Mouse (Mus musculus) embryonic facial prominence, embryonic 14.5 days (tissue): ENCODE measurements around the gene Tcp11l2. TPM values are rescaled to one million over a fixed set of nuclear protein-coding genes. Genes with fewer than 3 reads are reported as not detected.

ENCODE experiments used
- ATAC-seq: fragments of 200-750 bp; cut with Nextera tagmentation; 2 replicates; pipeline ENCODE4 v1.8.0; 2017; ENCODE audit warnings: low read depth, moderate number of reproducible peaks, moderate TSS enrichment
- DNase-seq: peaks from one replicate; pipeline ENCODE4 v3.0.0-alpha.2; 2015; ENCODE audit warnings: low spot score
- H3K27ac ChIP-seq: fragments of 300-500 bp; sonication (generic); replicated peaks from 2 replicates; pipeline ENCODE4 v1.5.1; 2014; ENCODE audit warnings: low read depth, mild to moderate bottlenecking, low read length, moderate library complexity
- H3K27me3 ChIP-seq: fragments of 300-500 bp; sonication (generic); replicated peaks from 2 replicates; pipeline ENCODE4 v1.6.1; 2014; ENCODE audit warnings: low read length; ENCODE audit not compliant: control insufficient read depth, insufficient read depth
- H3K36me3 ChIP-seq: fragments of 300-500 bp; sonication (generic); 2 replicates; pipeline ENCODE4 v1.6.1; 2014; ENCODE audit warnings: low read length, mixed read lengths; ENCODE audit not compliant: control insufficient read depth, insufficient read depth
- H3K4me1 ChIP-seq: fragments of 300-500 bp; sonication (generic); 2 replicates; pipeline ENCODE4 v1.6.1; 2014; ENCODE audit warnings: antibody characterized with exemption, low read length; ENCODE audit not compliant: control insufficient read depth, insufficient read depth
- H3K4me2 ChIP-seq: fragments of 300-500 bp; sonication (generic); 2 replicates; pipeline ENCODE4 v1.6.1; 2014; ENCODE audit warnings: low read depth, mild to moderate bottlenecking, low read length, moderate library complexity, mixed read lengths
- H3K4me3 ChIP-seq: fragments of 300-500 bp; sonication (generic); 2 replicates; pipeline ENCODE4 v1.5.1; 2014; ENCODE audit warnings: low read depth, mild to moderate bottlenecking, low read length
- H3K9ac ChIP-seq: fragments of 300-500 bp; sonication (generic); 2 replicates; pipeline ENCODE4 v1.6.1; 2014; ENCODE audit warnings: low read depth, mild to moderate bottlenecking, low read length, moderate library complexity, mixed read lengths
- H3K9me3 ChIP-seq: fragments of 300-500 bp; sonication (generic); 2 replicates; pipeline ENCODE4 v1.6.1; 2016; ENCODE audit warnings: low read length; ENCODE audit not compliant: control insufficient read depth
- WGBS: fragments of 180-500 bp; shearing (Covaris S2); extraction: QIAGEN DNeasy Blood & Tissue Kit; methylation state at CpG from one replicate; pipeline ENCODE4 v1.1.7; 2014; 5-methylcytosine and 5-hydroxymethylcytosine counted together
- polyA plus RNA-seq: library from polyadenylated mRNA; unstranded; fragments of >200 nt; fragmentation: Nextera tagmentation; extraction: Ambion mirVana; gene quantifications from 2 replicates; pipeline ENCODE4 v1.2.1, GENCODE M21; 2014

Gene Tcp11l2
- polyA plus RNA-seq, 1 experiment from 2014 or later: 20.3 TPM

GRCm38 (mm10) chr10:84564427-84564826 is 12.0 kb upstream of the Tcp11l2 start:
- DNase-seq: no peak
- H3K36me3 ChIP-seq: no peaks in the 10 kb centered on the region
- no peaks in the 10 kb centered on the region for H3K9me3 ChIP-seq
- ATAC-seq: no peak
- H3K27me3 ChIP-seq: no peaks in the 10 kb centered on the region
- H3K4me2 ChIP-seq: no peak overlapping the region
- H3K4me3 ChIP-seq: no peak overlapping the region
- H3K4me1 ChIP-seq: no peaks in the 10 kb centered on the region
- no peak overlapping the region for H3K27ac ChIP-seq
- 66% methylated on average over 8 of the region's 8 CpGs for WGBS
- H3K9ac ChIP-seq: no peak overlapping the region

GRCm38 (mm10) chr10:84571052-84571639 is 5.3 kb upstream of the Tcp11l2 start:
- Histone ChIP-seq H3K9ac (no peak overlapping the region), H3K4me3 (no peak overlapping the region), H3K27ac (no peak overlapping the region), H3K4me2 (no peak overlapping the region), H3K9me3 (no peaks in the 10 kb centered on the region), H3K27me3 (0 out of 2 replicates have a peak, but pooled peaks cover 3% of the 10 kb centered on the region), H3K4me1 (no peaks in the 10 kb centered on the region), H3K36me3 (no peaks in the 10 kb centered on the region)
- ATAC-seq (no peak), DNase-seq (no peak)
- WGBS: 80% methylated on average over 10 of the region's 10 CpGs

- Histone ChIP-seq H3K4me2 (no peak overlapping the region), H3K9me3 (no peaks in the 10 kb centered on the region), H3K4me1 (no peaks in the 10 kb centered on the region), H3K9ac (no peak overlapping the region), H3K4me3 (no peak overlapping the region), H3K36me3 (no peaks in the 10 kb centered on the region), H3K27ac (no peak overlapping the region), H3K27me3 (0 out of 2 replicates have a peak, but pooled peaks cover 3% of the 10 kb centered on the region)
- 48% methylated on average over 5 of the region's 5 CpGs for WGBS
- DNase-seq (no peak), ATAC-seq (no peak)
Measured at GRCm38 (mm10) chr10:84573671-84574420, 2.6 kb upstream of the Tcp11l2 start.

DNA sequence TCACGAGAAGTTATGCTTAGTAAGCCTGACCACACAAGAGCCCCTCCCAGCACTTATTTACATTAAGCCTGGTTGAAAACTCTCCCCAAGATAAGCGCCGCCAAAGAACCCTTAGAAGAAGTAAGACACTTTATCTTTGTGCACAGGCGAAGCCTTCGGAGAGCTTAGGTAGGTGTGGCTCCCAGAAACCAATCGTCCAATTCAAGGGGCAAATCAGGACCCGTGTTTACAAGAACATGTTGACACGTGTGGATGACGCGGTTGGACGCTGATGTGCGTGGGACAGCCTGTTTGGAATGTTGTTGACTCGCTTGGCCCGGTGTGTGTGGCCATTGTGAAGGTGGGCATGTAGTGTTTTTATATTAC is 414 bp upstream of the Tcp11l2 start:
- Histone ChIP-seq H3K27me3 (0 out of 2 replicates have a peak, but pooled peaks cover 3% of the 10 kb centered on the region), H3K4me3 (peak overlapping the region; percentile 86), H3K4me1 (no peaks in the 10 kb centered on the region), H3K9ac (peak overlapping the region; percentile 72), H3K4me2 (peak overlapping the region; percentile 82), H3K27ac (no peak overlapping the region; the same call in 1 of the 2 replicates), H3K36me3 (no peaks in the 10 kb centered on the region), H3K9me3 (no peaks in the 10 kb centered on the region)
- peak; percentile 81 for ATAC-seq
- WGBS: 0% methylated on average over 14 of the region's 14 CpGs
- peak; percentile 91 for DNase-seq

DNA sequence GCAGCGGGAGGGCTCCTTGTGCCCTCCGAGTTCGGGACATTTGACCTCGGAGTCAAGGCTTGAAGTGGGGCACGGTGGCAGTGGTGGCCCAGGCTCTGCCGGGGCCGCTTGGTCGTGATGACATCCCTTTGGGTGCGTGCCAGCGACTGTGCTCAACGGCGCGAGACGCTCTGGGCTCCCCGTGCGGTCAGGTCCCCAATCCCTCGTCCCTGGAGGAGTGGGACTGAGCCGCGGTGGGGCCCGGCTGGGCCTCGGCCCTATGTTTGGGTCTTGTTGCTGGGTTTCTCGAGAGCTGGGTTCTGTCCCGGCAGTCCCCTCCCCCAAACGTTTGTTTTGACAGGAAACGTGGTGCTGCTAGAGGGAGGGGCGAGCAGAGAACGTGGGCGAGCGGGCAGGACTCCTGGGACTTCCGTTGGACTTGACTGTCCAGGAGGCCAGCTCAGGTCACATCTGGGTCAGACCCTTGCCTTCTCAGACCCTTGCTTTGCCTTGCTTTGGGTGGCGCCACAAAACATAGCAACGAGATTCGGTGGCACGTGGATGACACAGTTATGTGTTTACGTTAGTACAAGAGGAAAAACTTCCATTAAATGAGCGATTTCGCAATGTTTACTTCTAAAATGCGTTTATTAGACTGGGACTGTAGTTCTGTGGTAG is 773 bp downstream of the Tcp11l2 start:
- H3K9me3 ChIP-seq: no peaks in the 10 kb centered on the region
- H3K36me3 ChIP-seq: no peaks in the 10 kb centered on the region
- WGBS: 3% methylated on average over 31 of the region's 38 CpGs
- H3K27ac ChIP-seq: peak overlapping the region; percentile 75; the same call in 1 of the 2 replicates
- H3K9ac ChIP-seq: peak overlapping the region; percentile 72
- H3K4me2 ChIP-seq: peak overlapping the region; percentile 82
- H3K27me3 ChIP-seq: 0 out of 2 replicates have a peak, but pooled peaks cover 3% of the 10 kb centered on the region
- DNase-seq (peak; percentile 64), ATAC-seq (peak; percentile 11)
- peak overlapping the region; percentile 86 for H3K4me3 ChIP-seq
- no peaks in the 10 kb centered on the region for H3K4me1 ChIP-seq

GRCm38 (mm10) chr10:84578738-84579137 is 2.3 kb downstream of the Tcp11l2 start:
- no peaks in the 10 kb centered on the region for H3K36me3 ChIP-seq
- no peaks in the 10 kb centered on the region for H3K9me3 ChIP-seq
- H3K4me2 ChIP-seq: no peak overlapping the region
- H3K27ac ChIP-seq: no peak overlapping the region
- no peak overlapping the region for H3K4me3 ChIP-seq
- H3K4me1 ChIP-seq: no peaks in the 10 kb centered on the region
- DNase-seq (no peak), ATAC-seq (no peak)
- 77% methylated on average over 10 of the region's 10 CpGs for WGBS
- no peak overlapping the region for H3K9ac ChIP-seq
- H3K27me3 ChIP-seq: 0 out of 2 replicates have a peak, but pooled peaks cover 3% of the 10 kb centered on the region

DNA sequence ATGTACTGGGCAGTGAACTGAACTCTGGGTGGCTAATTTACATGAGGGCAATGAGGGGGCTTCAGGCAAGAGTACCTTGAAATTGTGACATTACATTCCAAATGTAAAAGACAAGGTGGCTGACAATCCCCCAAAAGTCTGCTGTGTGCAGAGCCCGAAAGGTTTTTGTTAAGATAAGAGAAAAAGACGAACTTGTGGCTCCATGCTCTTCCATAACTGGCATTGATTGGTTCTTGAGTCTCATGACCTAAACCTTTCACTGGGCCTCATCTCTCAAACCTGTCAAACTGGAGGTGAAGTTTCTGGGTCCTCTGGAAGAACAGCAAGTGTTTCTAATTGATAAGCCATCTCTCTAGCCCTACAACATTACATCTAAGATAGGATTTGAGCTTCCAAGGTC is 3.1 kb downstream of the Tcp11l2 start:
- WGBS: 83% methylated on average over 2 of the region's 2 CpGs
- H3K4me3 ChIP-seq: no peak overlapping the region
- H3K36me3 ChIP-seq: no peaks in the 10 kb centered on the region
- H3K9ac ChIP-seq: no peak overlapping the region
- DNase-seq (no peak), ATAC-seq (no peak)
- H3K9me3 ChIP-seq: no peaks in the 10 kb centered on the region
- H3K27ac ChIP-seq: no peak overlapping the region
- no peak overlapping the region for H3K4me2 ChIP-seq
- H3K27me3 ChIP-seq: 0 out of 2 replicates have a peak, but pooled peaks cover 3% of the 10 kb centered on the region
- H3K4me1 ChIP-seq: no peaks in the 10 kb centered on the region

GRCm38 (mm10) chr10:84581191-84581590 is 4.8 kb downstream of the Tcp11l2 start:
- Histone ChIP-seq H3K9ac (no peak overlapping the region), H3K4me3 (no peak overlapping the region), H3K27me3 (no peaks in the 10 kb centered on the region), H3K27ac (no peak overlapping the region), H3K4me1 (no peaks in the 10 kb centered on the region), H3K36me3 (no peaks in the 10 kb centered on the region), H3K4me2 (no peak overlapping the region), H3K9me3 (no peaks in the 10 kb centered on the region)
- ATAC-seq (no peak), DNase-seq (no peak)
- 61% methylated on average over 8 of the region's 8 CpGs for WGBS
